Mouse (Mus musculus): ENCODE data around the gene Cwh43. TPM values are rescaled to one million over a fixed set of nuclear protein-coding genes. Genes with fewer than 3 reads are reported as not detected.
A peak's percentile ranks its signal among the peaks of the same experiment; 100 is the strongest.
"Not testable (repeated sequence)": the region's sequence is repeated elsewhere in the genome, so short reads cannot be mapped to it uniquely, and the experiment has no call there.

The Cwh43 gene
- polyA plus RNA-seq, 1 experiment = not detected

GRCm38 (mm10) chr5:73480700-73481099 is 74.8 kb downstream of the Cwh43 start, which contains the start of gene Dcun1d4:
Gene Dcun1d4, plus strand, starts transcription at chr5:73481000.
- Histone ChIP-seq H3K36me3 (ENCODE audit: control insufficient read depth, insufficient read depth) (no peaks in the 10 kb centered on the region), H3K79me2 (ENCODE audit: control insufficient read depth, insufficient read depth) (no peaks in the 10 kb centered on the region), H3K79me3 (ENCODE audit: low read depth) (no peaks in the 10 kb centered on the region), H3ac (ENCODE audit: control insufficient read depth, insufficient read length, low read depth) (no peak within 1 kb of the TSS), H3K27me3 (ENCODE audit: control insufficient read depth, insufficient read depth, insufficient read length) (peaks cover 21% of the 10 kb centered on the region), H3K4me3 (ENCODE audit: insufficient read depth, poor library complexity, severe bottlenecking) (no peak within 1 kb of the TSS)
- TF ChIP-seq CTCF (IDR thresholded peaks at IDR 0.05; ENCODE audit: control insufficient read depth, insufficient read depth, insufficient read length) = no peak
- no peak for TF ChIP-seq USF1 (IDR thresholded peaks at IDR 0.05; ENCODE audit: low read depth)
- TF ChIP-seq MAX (IDR thresholded peaks at IDR 0.05) = no peak
- no peak for TF ChIP-seq MYOD1 (IDR thresholded peaks at IDR 0.05; ENCODE audit: control insufficient read depth, insufficient read length, low read depth)
- TF ChIP-seq CEBPB (IDR thresholded peaks at IDR 0.05; ENCODE audit: low read depth) = no peak
- no peak for TF ChIP-seq MYOG (IDR thresholded peaks at IDR 0.05; ENCODE audit: control insufficient read depth, extremely low read depth, insufficient read length)
- no peak for TF ChIP-seq FOSL1 (IDR thresholded peaks at IDR 0.05; ENCODE audit: insufficient read depth, low read length, poor library complexity, severe bottlenecking)

- no peak overlapping the region for H3K4me3 ChIP-seq (ENCODE audit: insufficient read depth, poor library complexity, severe bottlenecking)
- no peaks in the 10 kb centered on the region for H3K79me3 ChIP-seq (ENCODE audit: low read depth)
- no peak for TF ChIP-seq FOSL1 (IDR thresholded peaks at IDR 0.05; ENCODE audit: insufficient read depth, low read length, poor library complexity, severe bottlenecking)
- TF ChIP-seq MYOG (IDR thresholded peaks at IDR 0.05; ENCODE audit: control insufficient read depth, extremely low read depth, insufficient read length) = no peak
- no peak for TF ChIP-seq CEBPB (IDR thresholded peaks at IDR 0.05; ENCODE audit: low read depth)
- no peak for TF ChIP-seq MAX (IDR thresholded peaks at IDR 0.05)
- no peak for TF ChIP-seq MYOD1 (IDR thresholded peaks at IDR 0.05; ENCODE audit: control insufficient read depth, insufficient read length, low read depth)
- TF ChIP-seq CTCF (IDR thresholded peaks at IDR 0.05; ENCODE audit: control insufficient read depth, insufficient read depth, insufficient read length) = no peak
- H3ac ChIP-seq (ENCODE audit: control insufficient read depth, insufficient read length, low read depth) = no peak overlapping the region
- peaks cover 25% of the 10 kb centered on the region for H3K27me3 ChIP-seq (ENCODE audit: control insufficient read depth, insufficient read depth, insufficient read length)
- no peaks in the 10 kb centered on the region for H3K79me2 ChIP-seq (ENCODE audit: control insufficient read depth, insufficient read depth)
- H3K36me3 ChIP-seq (ENCODE audit: control insufficient read depth, insufficient read depth) = no peaks in the 10 kb centered on the region
These were observed 75.5 kb downstream of the Cwh43 start for GRCm38 (mm10) chr5:73481401-73481800.

- not testable (repeated sequence) for H3K79me3 ChIP-seq (ENCODE audit: low read depth); H3ac ChIP-seq (ENCODE audit: control insufficient read depth, insufficient read length, low read depth); H3K4me3 ChIP-seq (ENCODE audit: insufficient read depth, poor library complexity, severe bottlenecking); H3K36me3 ChIP-seq (ENCODE audit: control insufficient read depth, insufficient read depth); H3K79me2 ChIP-seq (ENCODE audit: control insufficient read depth, insufficient read depth)
- H3K27me3 ChIP-seq (ENCODE audit: control insufficient read depth, insufficient read depth, insufficient read length) = peaks cover 26% of the 10 kb centered on the region
These were observed 76.5 kb downstream of the Cwh43 start for GRCm38 (mm10) chr5:73482381-73482780.

- no peaks in the 10 kb centered on the region for H3K36me3 ChIP-seq (ENCODE audit: control insufficient read depth, insufficient read depth)
- no peak overlapping the region for H3ac ChIP-seq (ENCODE audit: control insufficient read depth, insufficient read length, low read depth)
- H3K4me3 ChIP-seq (ENCODE audit: insufficient read depth, poor library complexity, severe bottlenecking) = no peak overlapping the region
- peaks cover 26% of the 10 kb centered on the region for H3K27me3 ChIP-seq (ENCODE audit: control insufficient read depth, insufficient read depth, insufficient read length)
- TF ChIP-seq USF1 (IDR thresholded peaks at IDR 0.05; ENCODE audit: low read depth) (no peak), CTCF (IDR thresholded peaks at IDR 0.05; ENCODE audit: control insufficient read depth, insufficient read depth, insufficient read length) (no peak), MAX (IDR thresholded peaks at IDR 0.05) (no peak), FOSL1 (IDR thresholded peaks at IDR 0.05; ENCODE audit: insufficient read depth, low read length, poor library complexity, severe bottlenecking) (no peak), CEBPB (IDR thresholded peaks at IDR 0.05; ENCODE audit: low read depth) (no peak)
- no peaks in the 10 kb centered on the region for H3K79me3 ChIP-seq (ENCODE audit: low read depth)
- no peaks in the 10 kb centered on the region for H3K79me2 ChIP-seq (ENCODE audit: control insufficient read depth, insufficient read depth)
These were observed 78.2 kb downstream of the Cwh43 start for GRCm38 (mm10) chr5:73484016-73484615.

GRCm38 (mm10) chr5:73486451-73486850 is 80.6 kb downstream of the Cwh43 start:
- Histone ChIP-seq H3ac (ENCODE audit: control insufficient read depth, insufficient read length, low read depth) (no peak overlapping the region), H3K36me3 (ENCODE audit: control insufficient read depth, insufficient read depth) (no peaks in the 10 kb centered on the region), H3K27me3 (ENCODE audit: control insufficient read depth, insufficient read depth, insufficient read length) (peaks cover 20% of the 10 kb centered on the region), H3K79me3 (ENCODE audit: low read depth) (no peaks in the 10 kb centered on the region), H3K79me2 (ENCODE audit: control insufficient read depth, insufficient read depth) (no peaks in the 10 kb centered on the region), H3K4me3 (ENCODE audit: insufficient read depth, poor library complexity, severe bottlenecking) (no peak overlapping the region)
- TF ChIP-seq CEBPB (IDR thresholded peaks at IDR 0.05; ENCODE audit: low read depth) (no peak), MYOD1 (IDR thresholded peaks at IDR 0.05; ENCODE audit: control insufficient read depth, insufficient read length, low read depth) (no peak), MYOG (IDR thresholded peaks at IDR 0.05; ENCODE audit: control insufficient read depth, extremely low read depth, insufficient read length) (no peak), FOSL1 (IDR thresholded peaks at IDR 0.05; ENCODE audit: insufficient read depth, low read length, poor library complexity, severe bottlenecking) (no peak), USF1 (IDR thresholded peaks at IDR 0.05; ENCODE audit: low read depth) (no peak), MAX (IDR thresholded peaks at IDR 0.05) (no peak), CTCF (IDR thresholded peaks at IDR 0.05; ENCODE audit: control insufficient read depth, insufficient read depth, insufficient read length) (no peak)

GRCm38 (mm10) chr5:73489915-73490314 is 84.0 kb downstream of the Cwh43 start:
- peak overlapping the region; percentile 37 for H3ac ChIP-seq (ENCODE audit: control insufficient read depth, insufficient read length, low read depth)
- peaks cover 13% of the 10 kb centered on the region for H3K79me2 ChIP-seq (ENCODE audit: control insufficient read depth, insufficient read depth)
- no peak overlapping the region for H3K4me3 ChIP-seq (ENCODE audit: insufficient read depth, poor library complexity, severe bottlenecking)
- H3K27me3 ChIP-seq (ENCODE audit: control insufficient read depth, insufficient read depth, insufficient read length) = peaks cover 5% of the 10 kb centered on the region
- TF ChIP-seq FOSL1 (IDR thresholded peaks at IDR 0.05; ENCODE audit: insufficient read depth, low read length, poor library complexity, severe bottlenecking) = no peak
- no peak for TF ChIP-seq MAX (IDR thresholded peaks at IDR 0.05)
- TF ChIP-seq USF1 (IDR thresholded peaks at IDR 0.05; ENCODE audit: low read depth) = no peak
- no peak for TF ChIP-seq CTCF (IDR thresholded peaks at IDR 0.05; ENCODE audit: control insufficient read depth, insufficient read depth, insufficient read length)
- no peak for TF ChIP-seq CEBPB (IDR thresholded peaks at IDR 0.05; ENCODE audit: low read depth)
- TF ChIP-seq MYOG (IDR thresholded peaks at IDR 0.05; ENCODE audit: control insufficient read depth, extremely low read depth, insufficient read length) = no peak
- TF ChIP-seq MYOD1 (IDR thresholded peaks at IDR 0.05; ENCODE audit: control insufficient read depth, insufficient read length, low read depth) = no peak
- H3K79me3 ChIP-seq (ENCODE audit: low read depth) = no peaks in the 10 kb centered on the region
- no peaks in the 10 kb centered on the region for H3K36me3 ChIP-seq (ENCODE audit: control insufficient read depth, insufficient read depth)

All from C2C12 (cell line).